Mouse (Mus musculus): ENCODE results near the gene Dapl1.

GRCm38 (mm10) chr2:59520663-59521062, 36.2 kb downstream of the Dapl1 start:
- TF ChIP-seq CTCF (IDR thresholded peaks at IDR 0.05; ENCODE audit: low read depth, low read length) (no peak), GATA1 (IDR thresholded peaks at IDR 0.05; ENCODE audit: borderline replicate concordance, low read length) (no peak), TAL1 (conservative IDR thresholded peaks at IDR 0.05; ENCODE audit: low read depth, low read length) (no peak), POLR2AphosphoS5 (IDR thresholded peaks at IDR 0.05; ENCODE audit: insufficient replicate concordance, low read depth, low read length) (no peak; the same call in 1 of the 2 replicates)

All from G1E (cell line).